Comparison of ENCODE assay signal across 8 mouse cellular contexts in genomic region chr12:87146966-87147365, GRCm38 (mm10). TPM values are rescaled to one million over a fixed set of nuclear protein-coding genes. Genes with fewer than 3 reads are reported as not detected.
A peak's percentile ranks its signal among the peaks of the same experiment; 100 is the strongest.
DNase-seq lines count a peak whose midpoint lies in the region; ATAC-seq and TF ChIP-seq lines count a peak whose summit lies in the region.

Gene Gstz1, plus strand, starts transcription at chr12:87147165.

- peak; percentile 89 for ATAC-seq in erythroid progenitor cell, adult 5-6 weeks (replicated peaks; ENCODE audit: low FRiP score, poor library complexity, severe bottlenecking)
- peak; percentile 90 for ATAC-seq in heart, embryonic 12.5 days (ENCODE audit: insufficient number of reproducible peaks, low FRiP score)
- peak; percentile 90 for ATAC-seq in kidney, postnatal 0 days (replicated peaks; ENCODE audit: low FRiP score, low read depth)
- peak; percentile 85 for ATAC-seq in liver, embryonic 11.5 days (replicated peaks; ENCODE audit: low FRiP score)
- ATAC-seq in stomach, embryonic 15.5 days (ENCODE audit: insufficient read depth, low FRiP score, low read depth): peak; percentile 82

- peak within 1 kb of the TSS; percentile 70 for H3K4me3 ChIP-seq in heart, embryonic 12.5 days
- peak within 1 kb of the TSS; percentile 64 for H3K4me3 ChIP-seq in kidney, postnatal 0 days (replicated peaks; ENCODE audit: low read depth, low read length)
- peak within 1 kb of the TSS; percentile 73 for H3K4me3 ChIP-seq in liver, embryonic 11.5 days (ENCODE audit: low read depth, low read length)
- H3K4me3 ChIP-seq in stomach, embryonic 15.5 days (replicated peaks): peak within 1 kb of the TSS; percentile 100

- WGBS in heart, embryonic 12.5 days: under 1% methylated on average over 27 of the region's 27 CpGs
- under 1% methylated on average over 27 of the region's 27 CpGs for WGBS in kidney, postnatal 0 days
- whole genome bisulfite sequencing in liver, embryonic 11.5 days: under 1% methylated on average over 27 of the region's 27 CpGs
- 0% methylated on average over 27 of the region's 27 CpGs for WGBS in stomach, embryonic 15.5 days

- H3K36me3 ChIP-seq in heart, embryonic 12.5 days: peaks cover 17% of the 10 kb centered on the region
- H3K36me3 ChIP-seq in kidney, postnatal 0 days (ENCODE audit: insufficient read depth, low read length): no peaks in the 10 kb centered on the region
- peaks cover 4% of the 10 kb centered on the region for H3K36me3 ChIP-seq in liver, embryonic 11.5 days (ENCODE audit: control insufficient read depth, insufficient read depth, low read length)
- H3K36me3 ChIP-seq in stomach, embryonic 15.5 days: peaks cover 5% of the 10 kb centered on the region; the same call in 1 of the 2 replicates

- H3K27me3 ChIP-seq in heart, embryonic 12.5 days (replicated peaks): no peaks in the 10 kb centered on the region
- H3K27me3 ChIP-seq in kidney, postnatal 0 days (ENCODE audit: insufficient read depth, low read length): no peaks in the 10 kb centered on the region
- H3K27me3 ChIP-seq in liver, embryonic 11.5 days (replicated peaks; ENCODE audit: control insufficient read depth, insufficient read depth, low read length): no peaks in the 10 kb centered on the region
- no peaks in the 10 kb centered on the region for H3K27me3 ChIP-seq in stomach, embryonic 15.5 days (replicated peaks)

- DNase-seq in CD4-positive helper T cell, adult 2 months (ENCODE audit: low read depth, low spot score): peak; percentile 91
- DNase-seq in brain, embryonic 18.5 days (ENCODE audit: low read depth, low spot score): peak; percentile 74
- peak; percentile 94 for DNase-seq in kidney, postnatal 0 days (ENCODE audit: low spot score)
- DNase-seq in liver, embryonic 11.5 days (ENCODE audit: low spot score): peak; percentile 81
- peak; percentile 89 for DNase-seq in naive thymus-derived CD4-positive, alpha-beta T cell, adult 2 months (ENCODE audit: low read depth)

- peak; percentile 36 for TF ChIP-seq CTCF in kidney, postnatal 0 days (IDR thresholded peaks at IDR 0.05; ENCODE audit: low read depth)

- peaks cover 20% of the 10 kb centered on the region for H3K4me1 ChIP-seq in heart, embryonic 12.5 days (replicated peaks)
- H3K4me1 ChIP-seq in kidney, postnatal 0 days (replicated peaks; ENCODE audit: insufficient read depth, low read length): 0 out of 2 replicates have a peak, but pooled peaks cover 4% of the 10 kb centered on the region
- H3K4me1 ChIP-seq in liver, embryonic 11.5 days (replicated peaks; ENCODE audit: control insufficient read depth, insufficient read depth, low read length): peaks cover 6% of the 10 kb centered on the region
- H3K4me1 ChIP-seq in stomach, embryonic 15.5 days: peaks cover 6% of the 10 kb centered on the region

- peak within 1 kb of the TSS; percentile 78 for H3K9ac ChIP-seq in heart, embryonic 12.5 days
- peak within 1 kb of the TSS; percentile 70 for H3K9ac ChIP-seq in kidney, postnatal 0 days (ENCODE audit: low read depth, low read length)
- H3K9ac ChIP-seq in liver, embryonic 11.5 days (ENCODE audit: low read depth, low read length): peak within 1 kb of the TSS; percentile 88
- H3K9ac ChIP-seq in stomach, embryonic 15.5 days: peak within 1 kb of the TSS; percentile 84

- peak within 1 kb of the TSS; percentile 94 for H3K27ac ChIP-seq in heart, embryonic 12.5 days (ENCODE audit: poor library complexity, severe bottlenecking)
- peak within 1 kb of the TSS; percentile 81 for H3K27ac ChIP-seq in kidney, postnatal 0 days
- peak within 1 kb of the TSS; percentile 90 for H3K27ac ChIP-seq in liver, embryonic 11.5 days (ENCODE audit: low read depth, low read length)
- peak within 1 kb of the TSS; percentile 98 for H3K27ac ChIP-seq in stomach, embryonic 15.5 days

- no peaks in the 10 kb centered on the region; the same call in 1 of the 2 replicates for H3K9me3 ChIP-seq in heart, embryonic 12.5 days (replicated peaks)
- no peaks in the 10 kb centered on the region for H3K9me3 ChIP-seq in kidney, postnatal 0 days (replicated peaks; ENCODE audit: low read length)
- 0 out of 2 replicates have a peak, but pooled peaks cover 4% of the 10 kb centered on the region for H3K9me3 ChIP-seq in liver, embryonic 11.5 days (ENCODE audit: control insufficient read depth, low read length)
- H3K9me3 ChIP-seq in stomach, embryonic 15.5 days: no peaks in the 10 kb centered on the region

- H3K4me2 ChIP-seq in heart, embryonic 12.5 days: peak within 1 kb of the TSS; percentile 88
- H3K4me2 ChIP-seq in kidney, postnatal 0 days (ENCODE audit: low read length): peak within 1 kb of the TSS; percentile 62
- H3K4me2 ChIP-seq in liver, embryonic 11.5 days: peak within 1 kb of the TSS; percentile 69
- H3K4me2 ChIP-seq in stomach, embryonic 15.5 days: peak within 1 kb of the TSS; percentile 78

RNA-seq across cellular contexts. Expression of gene Gstz1, which starts in this region (rescaled TPM):
- 13.3 and 15.5 TPM in 2 replicates for total RNA-seq in erythroid progenitor cell, adult 5-6 weeks (2015; ENCODE audit: low replicate concordance)
- total RNA-seq in erythroid progenitor cell, adult 5-6 weeks (2017; ENCODE audit: low replicate concordance): 5.1 and 9.2 TPM in 2 replicates
- polyA plus RNA-seq in heart, embryonic 12.5 days (2016; fragmentation: Nextera tagmentation; extraction: Ambion mirVana): 30.9 and 31.4 TPM in 2 replicates
- polyA plus RNA-seq in kidney, postnatal 0 days (2015; fragmentation: Nextera tagmentation; extraction: Ambion mirVana): 89.7 and 91.3 TPM in 2 replicates
- 76.2 and 79.6 TPM in 2 replicates for polyA plus RNA-seq in liver, embryonic 11.5 days (2014; fragmentation: Nextera tagmentation; extraction: Ambion mirVana)
- polyA plus RNA-seq in stomach, embryonic 15.5 days (2015; fragmentation: Nextera tagmentation; extraction: Ambion mirVana): 37.5 and 38.0 TPM in 2 replicates

Comparison
In these comparisons a context has a peak if more than half of its experiments do, and no peak if none do; other contexts are left out.
1. Peak in every context shown above with its lines: DNase-seq, ATAC-seq, H3K4me3 ChIP-seq and H3K27ac ChIP-seq.